Mouse (Mus musculus) testis, adult 2 months (tissue): ENCODE results near the gene Yes1. TPM values are rescaled to one million over a fixed set of nuclear protein-coding genes. Genes with fewer than 3 reads are reported as not detected.

Experiments
- H3K27ac ChIP-seq: fragments of 200-500 bp; 2 replicates; pipeline ENCODE4 v1.5.1; 2012; ENCODE audit warnings: low read depth, low read length; ENCODE audit not compliant: control insufficient read depth, insufficient read depth
- H3K27me3 ChIP-seq: fragments of 200-500 bp; 2 replicates; pipeline ENCODE4 v1.6.1; 2012; ENCODE audit warnings: mild to moderate bottlenecking, low read length, moderate library complexity; ENCODE audit not compliant: control insufficient read depth, insufficient read depth
- H3K36me3 ChIP-seq: fragments of 200-500 bp; 2 replicates; pipeline ENCODE4 v1.6.1; 2012; ENCODE audit warnings: mild to moderate bottlenecking, low read length; ENCODE audit not compliant: control insufficient read depth, insufficient read depth
- H3K4me1 ChIP-seq: fragments of 200-500 bp; 2 replicates; pipeline ENCODE4 v1.6.1; 2012; ENCODE audit warnings: low read length; ENCODE audit not compliant: control insufficient read depth, insufficient read depth
- H3K4me3 ChIP-seq: fragments of 200-500 bp; 2 replicates; pipeline ENCODE4 v1.5.1; 2012; ENCODE audit warnings: low read depth, mild to moderate bottlenecking, low read length, moderate library complexity, mixed read lengths; ENCODE audit not compliant: control insufficient read depth
- CTCF ChIP-seq: fragments of 200-500 bp; IDR thresholded peaks from 2 replicates; pipeline ENCODE4 v1.5.1; 2012; ENCODE audit warnings: low read depth, mild to moderate bottlenecking, inconsistent platforms, low read length, moderate library complexity; ENCODE audit not compliant: control insufficient read depth, insufficient read depth, insufficient replicate concordance
- POLR2A ChIP-seq: fragments of 200-500 bp; IDR thresholded peaks from 2 replicates; pipeline ENCODE4 v1.6.1; 2012; ENCODE audit warnings: low read depth, mild to moderate bottlenecking, inconsistent platforms, low read length, moderate library complexity; ENCODE audit not compliant: control insufficient read depth
- polyA plus RNA-seq: library from polyadenylated mRNA; depleted of rRNA; stranded (reverse); fragments of >200 nt; gene quantifications from 2 replicates; pipeline ENCODE4 v1.2.3, GENCODE M21; 2012; rRNA removed

The Yes1 gene
- polyA plus RNA-seq, 1 experiment = 2.9 TPM

GRCm38 (mm10) chr5:32735779-32736178 is 124.8 kb downstream of the Yes1 start:
- TF ChIP-seq CTCF (no peak), POLR2A (no peak)
- H3K27me3 ChIP-seq = no peaks in the 10 kb centered on the region
- no peaks in the 10 kb centered on the region for H3K36me3 ChIP-seq
- no peak overlapping the region for H3K4me3 ChIP-seq
- no peaks in the 10 kb centered on the region; the same call in 1 of the 2 replicates for H3K4me1 ChIP-seq
- H3K27ac ChIP-seq = no peak overlapping the region

Other genes starting within 250 kb of the Yes1 start
- 13.4 and 21.2 TPM in 2 replicates for gene Ppp1cb, start 152.3 kb upstream of the Yes1 start, polyA plus RNA-seq
- gene Pisd, start 174.5 kb downstream of the Yes1 start, polyA plus RNA-seq = 26.4 and 28.7 TPM in 2 replicates
- gene Gm20671, start 215.9 kb downstream of the Yes1 start, polyA plus RNA-seq = 1.0 and 2.2 TPM in 2 replicates
- gene Prr14l, start 243.1 kb downstream of the Yes1 start, polyA plus RNA-seq = 5.9 and 7.6 TPM in 2 replicates